Mouse (Mus musculus) liver, embryonic 14.5 days (tissue): ENCODE measurements around the gene Sytl5. TPM values are rescaled to one million over a fixed set of nuclear protein-coding genes. Genes with fewer than 3 reads are reported as not detected.

ENCODE experiments used
- ATAC-seq: fragments of 200-750 bp; cut with Nextera tagmentation; 2 replicates; pipeline ENCODE4 v1.8.0; 2017; ENCODE audit warnings: moderate number of reproducible peaks, mild to moderate bottlenecking, moderate library complexity; ENCODE audit not compliant: insufficient read depth
- DNase-seq, 3 experiments: peaks; one replicate each; pipeline ENCODE4 v3.0.0-alpha.2; 2012 to 2013; ENCODE audit warnings: low read depth in 3 of 3, low spot score in 3 of 3
- H3K27ac ChIP-seq: fragments of 300-500 bp; sonication (generic); 2 replicates; pipeline ENCODE4 v1.5.1; 2014; ENCODE audit warnings: moderate library complexity, mild to moderate bottlenecking, control low read depth, inconsistent platforms
- H3K27me3 ChIP-seq: fragments of 300-500 bp; sonication (generic); 2 replicates; pipeline ENCODE4 v1.6.1; 2014; ENCODE audit warnings: mild to moderate bottlenecking, low read length, moderate library complexity; ENCODE audit not compliant: control insufficient read depth, insufficient read depth
- H3K36me3 ChIP-seq: fragments of 300-500 bp; sonication (generic); replicated peaks from 2 replicates; pipeline ENCODE4 v1.6.1; 2014; ENCODE audit warnings: low read depth; ENCODE audit not compliant: control insufficient read depth, insufficient read depth
- H3K4me1 ChIP-seq, 2 experiments: fragments of 200-500 bp in 1 of 2; fragments of 300-500 bp in 1 of 2; sonication (generic) in 1 of 2; replicated peaks; 2 replicates each; pipeline ENCODE4 v1.6.1; 2012 to 2014; ENCODE audit warnings: antibody characterized with exemption in 1 of 2, inconsistent platforms in 1 of 2, low read length in 1 of 2; ENCODE audit not compliant: control insufficient read depth in 2 of 2, insufficient read depth in 2 of 2
- H3K4me2 ChIP-seq: fragments of 300-500 bp; sonication (generic); 2 replicates; pipeline ENCODE4 v1.6.1; 2014; ENCODE audit warnings: low read depth, mild to moderate bottlenecking, control low read depth, moderate library complexity
- H3K4me3 ChIP-seq, 2 experiments: fragments of 200-500 bp in 1 of 2; fragments of 300-500 bp in 1 of 2; sonication (generic) in 1 of 2; 2 replicates each; pipeline ENCODE4 v1.5.1; 2012 to 2014; ENCODE audit warnings: low read depth in 2 of 2, low read length in 2 of 2, mild to moderate bottlenecking in 2 of 2, control low read depth in 1 of 2, inconsistent platforms in 1 of 2, moderate library complexity in 1 of 2; ENCODE audit not compliant: insufficient read depth in 1 of 2
- H3K9ac ChIP-seq: fragments of 300-500 bp; sonication (generic); replicated peaks from 2 replicates; pipeline ENCODE4 v1.6.1; 2014; ENCODE audit warnings: mild to moderate bottlenecking, control low read depth, moderate library complexity
- H3K9me3 ChIP-seq: fragments of 300-500 bp; sonication (generic); 2 replicates; pipeline ENCODE4 v1.6.1; 2016; ENCODE audit warnings: low read length, mixed read lengths; ENCODE audit not compliant: control insufficient read depth
- CTCF ChIP-seq: IDR thresholded peaks from 2 replicates; pipeline ENCODE4 v1.5.1; 2016; ENCODE audit warnings: antibody characterized with exemption, low read depth, control low read depth
- EP300 ChIP-seq: IDR thresholded peaks from 2 replicates; pipeline ENCODE4 v1.6.1; 2016; ENCODE audit warnings: antibody characterized with exemption, low read depth
- WGBS: fragments of 180-500 bp; shearing (Covaris S2); extraction: QIAGEN DNeasy Blood & Tissue Kit; methylation state at CpG from one replicate; pipeline ENCODE4 v1.1.7; 2014; ENCODE audit not compliant: insufficient replicate concordance; 5-methylcytosine and 5-hydroxymethylcytosine counted together
- polyA plus RNA-seq, 2 experiments: library from polyadenylated mRNA; depleted of rRNA in 1 of 2; stranded (reverse) in 1 of 2; unstranded in 1 of 2; fragments of >200 nt; fragmentation: Nextera tagmentation in 1 of 2; extraction: Ambion mirVana in 1 of 2; gene quantifications; 2 replicates each; pipeline versions ENCODE4 v1.2.1 to v1.2.3; 2012 to 2014

Gene Sytl5
- polyA plus RNA-seq, 2 experiments, result 0.54 to 0.89 TPM

GRCm38 (mm10) chrX:9909572-9909971 lies 24.1 kb downstream of the Sytl5 start:
- Histone ChIP-seq H3K36me3 (no peaks in the 10 kb centered on the region), H3K27ac (no peak overlapping the region), H3K27me3 (no peaks in the 10 kb centered on the region), H3K4me3 (no peak overlapping the region), H3K4me2 (no peak overlapping the region), H3K9ac (no peak overlapping the region), H3K9me3 (no peaks in the 10 kb centered on the region), H3K4me1 (no peaks in the 10 kb centered on the region)
- TF ChIP-seq CTCF (no peak), EP300 (no peak)
- DNase-seq (no peak), ATAC-seq (no peak)
- WGBS, result 32% methylated on average over 2 of the region's 2 CpGs

- DNase-seq, result no peak
- no peak overlapping the region for H3K4me3 ChIP-seq
- H3K36me3 ChIP-seq, result no peaks in the 10 kb centered on the region
- no peak for ATAC-seq
- no peak overlapping the region for H3K4me2 ChIP-seq
- no peaks in the 10 kb centered on the region for H3K9me3 ChIP-seq
- TF ChIP-seq EP300 (no peak), CTCF (no peak)
- H3K4me1 ChIP-seq, result no peaks in the 10 kb centered on the region
- H3K27ac ChIP-seq, result no peak overlapping the region
- H3K27me3 ChIP-seq, result no peaks in the 10 kb centered on the region
- no peak overlapping the region for H3K9ac ChIP-seq
Measured at GRCm38 (mm10) chrX:9933839-9934238, 48.4 kb downstream of the Sytl5 start.

- no peaks in the 10 kb centered on the region for H3K9me3 ChIP-seq
- H3K9ac ChIP-seq, result no peak overlapping the region
- no peak overlapping the region for H3K4me2 ChIP-seq
- no peaks in the 10 kb centered on the region for H3K4me1 ChIP-seq
- H3K27me3 ChIP-seq, result no peaks in the 10 kb centered on the region
- H3K36me3 ChIP-seq, result no peaks in the 10 kb centered on the region
- no peak overlapping the region for H3K4me3 ChIP-seq
- H3K27ac ChIP-seq, result no peak overlapping the region
- ATAC-seq (no peak), DNase-seq (no peak)
- TF ChIP-seq EP300, result no peak
- no peak for TF ChIP-seq CTCF
Measured at GRCm38 (mm10) chrX:9984094-9984669, 98.8 kb downstream of the Sytl5 start.

- no peak overlapping the region for H3K4me2 ChIP-seq
- no peak overlapping the region for H3K27ac ChIP-seq
- DNase-seq (no peak), ATAC-seq (no peak)
- WGBS, result 31% methylated on average over 1 of the region's 1 CpGs
- no peak for TF ChIP-seq CTCF
- no peaks in the 10 kb centered on the region for H3K4me1 ChIP-seq
- H3K36me3 ChIP-seq, result no peaks in the 10 kb centered on the region
- no peaks in the 10 kb centered on the region for H3K9me3 ChIP-seq
- no peaks in the 10 kb centered on the region for H3K27me3 ChIP-seq
- H3K4me3 ChIP-seq, result no peak overlapping the region
- H3K9ac ChIP-seq, result no peak overlapping the region
Measured at GRCm38 (mm10) chrX:10000718-10001117, 115.3 kb downstream of the Sytl5 start.

GRCm38 (mm10) chrX:10005946-10006345 lies 120.5 kb downstream of the Sytl5 start:
- ATAC-seq, result no peak
- no peak for DNase-seq
- 35% methylated on average over 1 of the region's 1 CpGs for WGBS
- no peak overlapping the region for H3K9ac ChIP-seq
- no peaks in the 10 kb centered on the region for H3K9me3 ChIP-seq
- no peak overlapping the region for H3K27ac ChIP-seq
- H3K4me1 ChIP-seq, result no peaks in the 10 kb centered on the region
- H3K4me3 ChIP-seq, result no peak overlapping the region
- no peaks in the 10 kb centered on the region for H3K27me3 ChIP-seq
- no peak for TF ChIP-seq EP300
- no peak for TF ChIP-seq CTCF
- no peak overlapping the region for H3K4me2 ChIP-seq
- no peaks in the 10 kb centered on the region for H3K36me3 ChIP-seq
